Mouse (Mus musculus) retina, postnatal 1 day (tissue): ENCODE results near the gene Lgals12.

Experiments
- DNase-seq: peaks from one replicate; pipeline ENCODE4 v3.0.0-alpha.2; 2012

Lgals12 gene

DNA sequence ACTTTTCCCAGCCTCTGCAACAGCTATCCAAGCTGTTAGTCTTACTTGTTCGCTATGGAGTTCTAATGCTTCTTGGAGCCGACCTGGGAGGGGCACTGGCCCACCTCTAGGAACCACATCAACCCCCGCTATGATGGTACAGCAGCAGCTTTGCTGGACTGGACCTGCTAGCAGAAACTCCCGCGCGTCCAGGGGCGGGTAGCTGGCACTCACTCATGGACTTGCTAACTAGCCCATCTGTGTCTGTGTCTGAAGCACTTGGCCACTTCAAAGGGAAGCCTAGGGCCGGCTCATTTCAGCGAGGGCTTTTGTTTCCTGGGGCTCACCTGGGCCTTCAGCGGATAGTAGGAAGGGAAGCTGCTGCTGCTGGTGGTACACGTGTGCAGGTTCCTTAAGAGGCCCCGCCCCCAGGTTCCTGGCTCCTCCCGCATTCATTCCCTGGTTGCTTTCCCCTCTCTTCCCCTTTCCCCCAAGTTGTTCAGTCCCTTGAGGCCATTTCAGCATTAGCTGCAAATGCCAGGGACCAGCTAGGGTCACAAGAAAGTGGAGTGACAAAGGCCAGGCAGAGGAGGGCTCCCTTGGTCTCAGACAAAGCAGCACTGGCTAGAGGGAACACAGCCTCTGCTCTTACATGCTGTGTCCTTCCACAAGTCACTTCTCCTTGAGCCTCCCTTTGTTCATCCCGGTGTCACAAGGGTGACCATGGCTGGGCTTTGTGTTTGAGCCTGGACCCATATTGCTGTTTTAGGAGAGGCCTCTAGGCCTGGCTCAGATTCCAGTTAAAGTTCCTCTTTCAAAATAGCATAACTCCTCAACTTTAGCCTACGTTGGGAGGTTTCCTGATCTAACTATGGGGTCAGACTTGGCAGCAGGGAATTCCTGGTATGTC is at the start of gene Lgals12:
Gene Lgals12 (minus strand): TSS at position 393 of the 889 bp plus-strand sequence.
- DNase-seq, result peak; percentile 57

DNA sequence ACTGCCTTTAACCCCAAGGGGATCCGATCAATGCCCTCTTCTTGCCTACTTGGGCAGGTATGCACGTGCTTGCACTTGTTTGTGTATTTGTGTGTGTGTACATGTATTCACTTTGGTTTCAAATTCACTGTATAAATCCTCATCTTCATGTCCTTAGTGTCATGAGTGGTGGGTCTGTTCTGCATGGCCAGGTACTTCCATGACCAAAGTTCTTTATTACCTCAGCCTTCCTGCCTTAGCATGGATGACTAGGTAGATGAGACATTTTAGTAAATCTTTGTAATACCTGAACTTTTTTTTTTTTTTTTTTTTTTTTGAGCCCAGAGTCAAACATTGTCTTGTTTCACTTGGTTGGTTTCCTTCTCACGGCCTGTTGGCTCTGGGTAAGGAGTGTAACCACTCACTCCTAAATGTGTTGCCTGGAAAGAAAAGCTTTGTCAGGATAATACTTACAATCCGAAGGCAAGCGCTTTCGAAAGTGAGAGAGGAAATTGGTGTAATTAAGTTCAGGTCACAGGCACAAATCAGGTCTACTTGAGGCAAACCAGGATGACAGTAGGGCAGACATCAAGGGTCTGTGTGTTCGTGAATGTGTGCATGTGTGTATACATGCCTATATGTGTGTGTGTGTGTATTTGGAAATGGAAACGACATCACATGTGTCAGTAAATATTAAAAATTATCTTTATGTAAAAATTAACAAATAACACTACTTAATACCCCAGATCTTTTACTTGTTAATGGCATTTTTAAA is 42.1 kb upstream of the Lgals12 start:
- no peak for DNase-seq

DNA sequence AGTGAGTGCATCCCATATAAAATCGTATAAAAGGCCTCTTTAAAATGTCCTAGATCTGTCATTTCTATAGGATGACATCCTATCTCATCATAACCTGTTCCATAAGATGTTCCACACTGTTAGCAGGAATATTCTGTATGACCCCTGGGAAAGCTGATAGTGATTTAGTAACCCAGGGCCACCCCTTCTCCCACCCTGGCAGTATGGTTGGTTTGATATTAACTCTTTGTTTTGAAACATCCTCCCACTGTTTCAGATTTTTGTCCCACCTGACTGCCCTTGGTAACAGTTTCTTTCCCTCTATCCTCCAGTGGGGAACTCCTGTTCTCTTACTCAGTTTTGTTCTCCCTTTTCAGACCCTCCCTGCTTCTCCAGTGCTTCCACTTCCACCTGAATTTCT is 26.8 kb upstream of the Lgals12 start:
- no peak for DNase-seq

DNA sequence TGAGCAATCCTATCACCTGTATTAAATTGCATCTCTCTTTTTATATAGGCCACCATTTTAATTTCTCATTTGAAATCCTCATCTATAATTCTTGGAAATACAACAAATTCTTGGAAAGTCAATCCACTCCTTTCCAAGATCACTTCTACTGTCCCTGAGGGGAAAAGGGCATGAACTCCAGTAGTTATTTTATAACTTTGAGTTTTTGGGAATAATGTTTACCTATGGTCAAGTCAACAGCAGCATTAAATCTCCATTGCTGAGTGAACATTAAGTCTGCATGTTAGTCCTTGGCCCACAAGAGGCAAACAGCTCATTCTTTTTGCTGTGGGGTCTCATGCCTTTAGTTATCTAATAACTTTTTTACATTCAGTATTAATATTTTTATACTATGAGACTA is 26.0 kb upstream of the Lgals12 start:
- no peak for DNase-seq

- DNase-seq, result peak; percentile 85
Measured at GRCm38 (mm10) chr19:7617696-7618095, 10.7 kb upstream of the Lgals12 start.

GRCm38 (mm10) chr19:7617085-7617484 is 10.1 kb upstream of the Lgals12 start:
- no peak for DNase-seq

DNA sequence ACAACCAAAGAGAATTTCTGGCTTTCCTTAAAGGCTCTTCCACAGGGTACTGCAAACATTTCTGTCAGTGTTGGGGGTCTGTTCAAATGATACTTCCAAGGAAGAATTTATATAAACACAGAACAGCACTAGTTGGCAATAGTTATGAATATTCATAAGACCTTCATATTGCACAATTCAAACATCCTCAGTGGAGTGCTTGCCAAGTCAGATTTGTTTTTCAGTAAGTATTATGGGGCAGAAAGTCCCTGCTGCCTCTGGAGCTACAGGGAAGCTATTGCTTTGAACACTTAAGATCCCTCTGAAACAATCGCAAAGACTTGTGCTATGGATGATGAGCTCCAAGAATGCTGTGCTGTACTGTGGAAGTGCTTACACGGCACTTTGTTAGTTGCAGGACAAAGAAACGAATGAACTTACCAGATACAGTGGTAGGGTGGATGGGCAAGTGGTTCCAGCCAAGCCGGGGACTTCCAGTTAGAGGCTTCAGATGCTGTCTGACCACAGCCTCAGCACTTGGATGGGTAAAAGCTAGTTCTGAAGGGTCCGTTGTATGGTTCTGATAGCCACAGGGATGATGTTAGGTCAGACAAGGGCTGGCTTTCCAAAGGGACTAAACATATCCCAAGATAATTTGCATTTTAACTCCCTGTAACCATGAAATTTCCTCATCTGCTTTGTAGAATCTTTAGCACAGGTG is 9.4 kb upstream of the Lgals12 start:
- no peak for DNase-seq

- peak; percentile 8 for DNase-seq
Measured at GRCm38 (mm10) chr19:7613151-7613550, 6.2 kb upstream of the Lgals12 start.

GRCm38 (mm10) chr19:7611942-7612757 is 5.2 kb upstream of the Lgals12 start, which contains the start of gene Hrasls5:
Gene Hrasls5 (plus strand): TSS chr19:7612541.
- peak; percentile 74 for DNase-seq

DNA sequence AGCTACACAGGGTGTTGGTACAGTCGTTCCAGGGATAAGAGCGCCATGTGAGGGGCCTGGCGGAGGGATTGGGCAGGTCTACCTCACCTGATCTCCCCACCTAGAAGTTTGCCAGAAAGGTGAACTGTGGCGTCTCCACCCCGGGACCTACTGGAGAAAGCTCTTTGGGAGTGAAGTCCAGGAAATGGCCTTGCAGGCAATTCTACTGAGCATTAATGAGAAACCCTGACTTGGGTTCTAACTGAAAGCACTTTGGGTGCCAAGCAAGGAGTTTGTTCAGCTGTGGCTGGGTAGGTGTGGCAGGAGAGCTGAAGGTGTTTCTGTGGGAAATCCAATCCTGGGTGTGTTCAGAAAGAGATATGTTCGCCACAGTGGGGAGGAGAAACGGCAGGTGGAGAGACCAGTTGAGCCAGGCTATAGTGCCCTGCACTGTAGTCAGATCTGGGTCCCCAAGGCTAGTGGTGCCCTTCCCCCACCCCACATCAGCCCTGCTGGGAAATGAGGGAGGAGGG is 753 bp upstream of the Lgals12 start:
- peak; percentile 11 for DNase-seq

GRCm38 (mm10) chr19:7605930-7606783 is 836 bp downstream of the Lgals12 start:
- peak; percentile 97 for DNase-seq

- peak; percentile 49 for DNase-seq
Measured at GRCm38 (mm10) chr19:7605013-7605412, 2.0 kb downstream of the Lgals12 start.

GRCm38 (mm10) chr19:7604107-7604506 is 2.9 kb downstream of the Lgals12 start:
- DNase-seq, result no peak

- no peak for DNase-seq
Measured at GRCm38 (mm10) chr19:7601551-7601950, 5.4 kb downstream of the Lgals12 start.

DNA sequence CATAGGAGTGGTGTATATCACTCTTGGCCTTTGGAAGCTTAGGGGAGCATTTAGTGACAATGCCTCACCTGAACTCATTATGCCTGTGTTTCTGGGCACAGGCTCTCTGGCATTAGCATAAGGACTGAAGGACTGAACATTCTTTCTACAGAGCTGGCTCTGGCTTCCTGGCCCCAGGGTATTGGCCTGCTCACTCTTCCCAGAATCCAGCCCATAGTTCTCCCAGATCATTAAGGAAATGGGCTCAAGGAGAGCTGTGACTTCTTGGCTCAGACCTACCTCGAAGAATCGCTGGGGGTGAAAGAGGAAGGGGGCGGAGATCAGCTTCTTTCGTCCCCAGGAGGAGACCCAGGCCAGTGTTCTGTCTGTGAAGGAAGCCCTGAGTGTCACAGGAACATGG is 8.5 kb downstream of the Lgals12 start:
- DNase-seq, result no peak

DNA sequence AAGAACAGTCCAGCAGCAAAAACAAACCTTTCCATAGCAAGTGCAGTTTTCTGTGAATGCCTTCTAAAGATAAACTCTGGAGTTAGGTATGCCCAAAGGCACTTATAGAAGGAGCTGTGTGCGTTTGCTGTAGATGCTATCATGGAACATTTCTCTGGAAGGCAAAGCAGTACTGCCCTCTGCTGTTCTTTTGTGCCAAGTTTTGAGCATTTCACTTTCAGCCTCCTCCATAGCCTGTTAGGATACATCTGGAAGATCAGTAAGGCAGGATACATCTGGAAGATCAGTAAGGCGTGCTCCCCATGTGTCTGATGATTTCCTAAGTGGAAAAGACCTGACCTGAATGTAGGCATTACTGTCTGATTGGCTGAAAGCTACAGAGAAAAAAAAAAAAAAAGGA is 11.5 kb downstream of the Lgals12 start:
- DNase-seq, result peak; percentile 57

DNA sequence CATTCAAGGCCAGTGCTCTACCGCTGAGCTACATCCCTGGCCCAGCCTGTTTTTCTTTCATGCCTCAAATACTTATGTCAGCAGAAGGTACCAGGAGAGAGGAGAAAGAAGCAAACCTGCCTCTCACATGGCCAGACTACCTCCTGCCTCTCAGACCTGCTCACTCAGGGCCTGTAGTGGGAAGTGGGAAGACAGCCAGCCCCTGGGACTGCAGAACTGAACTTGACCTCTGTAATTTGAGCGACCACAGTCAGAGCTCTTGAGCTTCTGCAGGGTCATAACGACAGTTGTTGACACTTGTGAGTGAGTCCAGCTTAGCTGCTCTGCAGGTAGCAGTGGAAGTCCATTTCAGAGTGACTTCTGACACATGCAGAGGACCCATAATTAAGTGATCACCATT is 15.0 kb downstream of the Lgals12 start:
- DNase-seq, result no peak

GRCm38 (mm10) chr19:7590795-7591194 is 16.2 kb downstream of the Lgals12 start:
- no peak for DNase-seq

GRCm38 (mm10) chr19:7585764-7586163 is 21.2 kb downstream of the Lgals12 start:
- no peak for DNase-seq

DNA sequence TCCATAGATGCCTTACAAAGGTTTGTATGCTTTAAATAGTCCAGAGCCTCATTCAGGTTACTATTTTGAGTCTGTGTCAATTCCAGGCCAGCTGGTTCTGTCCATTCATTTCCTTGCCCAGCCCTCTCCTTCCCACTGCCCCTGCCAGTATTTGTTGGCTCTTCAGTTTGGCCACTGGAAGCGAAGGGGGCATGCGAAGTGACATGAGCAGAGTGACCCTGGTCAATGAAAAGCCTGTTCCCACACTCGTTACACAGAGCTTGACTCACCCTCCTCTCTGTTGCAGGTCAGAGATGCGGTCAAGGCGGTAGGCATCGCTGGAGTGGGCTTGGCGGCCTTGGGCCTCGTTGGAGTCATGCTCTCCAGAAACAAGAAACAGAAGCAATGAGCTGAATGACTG is 21.7 kb downstream of the Lgals12 start:
- no peak for DNase-seq

DNA sequence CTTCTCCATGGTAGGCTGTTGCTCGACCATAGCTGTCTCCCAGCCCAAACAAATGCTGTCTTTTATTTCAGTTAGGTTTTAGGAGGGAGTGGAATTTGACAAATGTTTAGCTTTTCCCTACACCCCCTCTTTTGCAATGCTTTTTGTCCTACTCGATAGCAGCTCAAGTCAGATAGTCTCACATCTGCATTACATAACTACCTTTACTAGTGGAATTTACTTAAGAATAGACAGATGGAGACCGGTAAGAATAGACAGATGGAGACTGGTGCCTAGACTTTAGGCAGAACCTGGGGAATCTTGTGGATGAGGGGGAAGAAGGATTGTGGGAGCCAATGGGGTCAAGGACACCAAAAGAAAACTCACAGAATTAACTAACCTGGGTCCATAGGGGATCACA is 23.4 kb downstream of the Lgals12 start:
- no peak for DNase-seq
